Mouse (Mus musculus) brain, embryonic 14.5 days (tissue): ENCODE data around the gene Thegl.

ENCODE experiments used
- CTCF ChIP-seq: fragments of 200-500 bp; IDR thresholded peaks from 2 replicates; pipeline ENCODE4 v1.5.1; 2012; ENCODE audit warnings: inconsistent platforms, mild to moderate bottlenecking, moderate library complexity, borderline replicate concordance; ENCODE audit not compliant: insufficient read depth, insufficient read length; ENCODE audit errors: extremely low read depth
- POLR2A ChIP-seq: fragments of 200-500 bp; IDR thresholded peaks from 2 replicates; pipeline ENCODE4 v1.6.1; 2012; ENCODE audit warnings: mild to moderate bottlenecking, inconsistent platforms, borderline replicate concordance; ENCODE audit not compliant: poor library complexity, insufficient read depth, insufficient read length, severe bottlenecking; ENCODE audit errors: extremely low read depth

DNA sequence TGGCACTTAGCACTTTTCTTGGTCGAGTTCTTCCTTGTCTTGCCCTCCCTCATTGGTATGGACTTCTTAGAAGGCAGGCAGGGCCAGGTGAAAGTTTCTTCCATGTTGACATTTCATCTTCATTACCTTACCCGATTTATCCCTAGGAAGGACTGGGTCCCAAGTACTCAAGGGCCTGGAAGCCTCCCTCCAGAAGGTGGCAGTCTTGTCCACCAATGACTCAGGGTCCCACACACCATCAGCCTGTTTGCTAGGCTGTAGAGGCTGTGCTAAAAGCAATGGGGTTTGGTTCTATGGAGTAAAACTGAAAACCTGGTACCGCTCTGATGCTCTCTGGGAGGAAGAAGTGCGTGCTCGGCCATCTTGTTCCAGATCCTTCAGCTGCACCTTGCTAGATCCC lies 13.9 kb downstream of the Thegl start:
- no peak for TF ChIP-seq POLR2A
- peak; percentile 50; the same call in 1 of the 2 replicates for TF ChIP-seq CTCF
